Mouse (Mus musculus): ENCODE data around the gene Thap12. TPM values are rescaled to one million over a fixed set of nuclear protein-coding genes. Genes with fewer than 3 reads are reported as not detected.

The Thap12 gene
- polyA plus RNA-seq (2017; shearing (Covaris generic)): 56.2 TPM

GRCm38 (mm10) chr7:98702283-98703240 is at the start of gene Thap12:
Gene Thap12, plus strand, starts transcription at chr7:98703103.

GRCm38 (mm10) chr7:98656531-98657221 is 46.2 kb upstream of the Thap12 start, which contains the start of gene Emsy:
Gene Emsy, minus strand, starts transcription at chr7:98656783.

Other genes with a start within 250 kb of the Thap12 start
- 301 TPM for gene Lrrc32, start 213.8 kb upstream of the Thap12 start, polyA plus RNA-seq (2017; shearing (Covaris generic))
- gene Emsy, start 46.3 kb upstream of the Thap12 start, polyA plus RNA-seq (2017; shearing (Covaris generic)): 85.4 TPM
- gene Wnt11, start 132.0 kb downstream of the Thap12 start, polyA plus RNA-seq (2017; shearing (Covaris generic)): 0.10 TPM

All from CD4-positive, CD25-positive, alpha-beta regulatory T cell (primary cell).